Mouse (Mus musculus) adrenal gland, adult 8-10 months (tissue): ENCODE results near the gene Dmpk. TPM values are rescaled to one million over a fixed set of nuclear protein-coding genes. Genes with fewer than 3 reads are reported as not detected.
"Not testable (repeated sequence)": the region's sequence is repeated elsewhere in the genome, so short reads cannot be mapped to it uniquely, and the experiment has no call there.

ENCODE experiments used
- DNase-seq: peaks from one replicate; pipeline ENCODE4 v3.0.0; 2022
- total RNA-seq, 4 experiments: library from RNA; stranded (reverse); gene quantifications; 2 replicates each; pipeline ENCODE4 v1.2.4; 2022

Dmpk gene
- 100 to 1,000 TPM; 118 to 287 (median 209) TPM for total RNA-seq

GRCm38 (mm10) chr7:19083701-19084100 is at the start of gene Dmpk:
TSS of gene Dmpk (plus strand) at chr7:19083849.
- no peak for DNase-seq

GRCm38 (mm10) chr7:19044616-19045015 is 39.0 kb upstream of the Dmpk start:
- peak; percentile 50 for DNase-seq

- peak; percentile 86 for DNase-seq
Observed at GRCm38 (mm10) chr7:19046286-19047069, 37.2 kb upstream of the Dmpk start.

GRCm38 (mm10) chr7:19048006-19048527 is 35.6 kb upstream of the Dmpk start:
- no peak for DNase-seq

GRCm38 (mm10) chr7:19049252-19049651 is 34.4 kb upstream of the Dmpk start:
- no peak for DNase-seq

- no peak for DNase-seq
Observed at GRCm38 (mm10) chr7:19050172-19050571, 33.5 kb upstream of the Dmpk start.

GRCm38 (mm10) chr7:19051161-19051560 is 32.5 kb upstream of the Dmpk start:
- DNase-seq, result no peak

- DNase-seq, result no peak
Observed at GRCm38 (mm10) chr7:19052345-19053135, 31.1 kb upstream of the Dmpk start.

- no peak for DNase-seq
Observed at GRCm38 (mm10) chr7:19053136-19053532, 30.5 kb upstream of the Dmpk start.

GRCm38 (mm10) chr7:19054047-19054776 is 29.4 kb upstream of the Dmpk start, which contains the start of gene Rsph6a:
TSS of gene Rsph6a (plus strand) at chr7:19054690.
- DNase-seq, result no peak

GRCm38 (mm10) chr7:19054777-19055076 is 28.9 kb upstream of the Dmpk start:
- no peak for DNase-seq

GRCm38 (mm10) chr7:19055108-19055507 is 28.5 kb upstream of the Dmpk start:
- DNase-seq, result no peak

GRCm38 (mm10) chr7:19057405-19057804 is 26.2 kb upstream of the Dmpk start:
- no peak for DNase-seq

GRCm38 (mm10) chr7:19065896-19066295 is 17.8 kb upstream of the Dmpk start:
- DNase-seq, result no peak

GRCm38 (mm10) chr7:19067063-19067462 is 16.6 kb upstream of the Dmpk start:
- DNase-seq, result no peak

GRCm38 (mm10) chr7:19067935-19068334 is 15.7 kb upstream of the Dmpk start:
- no peak for DNase-seq

- DNase-seq, result no peak
Observed at GRCm38 (mm10) chr7:19068707-19069106, 14.9 kb upstream of the Dmpk start.

- no peak for DNase-seq
Observed at GRCm38 (mm10) chr7:19069500-19069899, 14.1 kb upstream of the Dmpk start.

GRCm38 (mm10) chr7:19071024-19071423 is 12.6 kb upstream of the Dmpk start:
- DNase-seq, result not testable (repeated sequence)

GRCm38 (mm10) chr7:19073504-19073903 is 10.1 kb upstream of the Dmpk start:
- no peak for DNase-seq

- no peak for DNase-seq
Observed at GRCm38 (mm10) chr7:19074494-19074893, 9.2 kb upstream of the Dmpk start.

GRCm38 (mm10) chr7:19075231-19075630 is 8.4 kb upstream of the Dmpk start:
- DNase-seq, result no peak
